Mouse (Mus musculus): ENCODE measurements around the gene Mrpl58. TPM values are rescaled to one million over a fixed set of nuclear protein-coding genes. Genes with fewer than 3 reads are reported as not detected.

Gene Mrpl58
- total and polyA plus RNA-seq, 3 experiments, result 82.7 to 159 (median 144) TPM

- intact Hi-C loops (cut with DNase I), result loop anchor here (5.0 kb wide), 1 partner anchor 67 kb away; no protein-coding TSS in a partner anchor
- DNase-seq, result no peak
- H3K79me2 ChIP-seq (replicated peaks; ENCODE audit: control insufficient read depth, insufficient read depth, low read length), result no peaks in the 10 kb centered on the region
- 85% methylated on average over 7 of the region's 7 CpGs for WGBS
- H3K4me3 ChIP-seq, result no peak overlapping the region
- no peak overlapping the region for H3K9ac ChIP-seq (ENCODE audit: low read depth, low read length)
- H3K27ac ChIP-seq, result no peak overlapping the region
- peaks cover 8% of the 10 kb centered on the region for H3K4me1 ChIP-seq (ENCODE audit: control insufficient read depth, insufficient read depth, low read length)
- 0 out of 2 replicates have a peak, but pooled peaks cover 2% of the 10 kb centered on the region for H3K36me3 ChIP-seq (ENCODE audit: control insufficient read depth, insufficient read depth, low read length)
- H3K27me3 ChIP-seq (ENCODE audit: control insufficient read depth, insufficient read depth, low read length), result no peaks in the 10 kb centered on the region
- no peak for TF ChIP-seq CTCF (IDR thresholded peaks at IDR 0.05)
- TF ChIP-seq POLR2A (IDR thresholded peaks at IDR 0.05; ENCODE audit: insufficient read depth, low read depth, low read length), result no peak
- no peak for TF ChIP-seq EP300 (IDR thresholded peaks at IDR 0.05; ENCODE audit: insufficient read depth, low read depth, low read length)
Observed at GRCm38 (mm10) chr11:115424666-115425065, 21.1 kb downstream of the Mrpl58 start.

- Histone ChIP-seq H3K4me1 (ENCODE audit: control insufficient read depth, insufficient read depth, low read length) (peaks cover 8% of the 10 kb centered on the region), H3K36me3 (ENCODE audit: control insufficient read depth, insufficient read depth, low read length) (0 out of 2 replicates have a peak, but pooled peaks cover 2% of the 10 kb centered on the region), H3K27ac (no peak overlapping the region), H3K79me2 (replicated peaks; ENCODE audit: control insufficient read depth, insufficient read depth, low read length) (no peaks in the 10 kb centered on the region), H3K27me3 (ENCODE audit: control insufficient read depth, insufficient read depth, low read length) (no peaks in the 10 kb centered on the region), H3K4me3 (no peak overlapping the region), H3K9ac (ENCODE audit: low read depth, low read length) (no peak overlapping the region)
- WGBS, result 88% methylated on average over 6 of the region's 6 CpGs
- TF ChIP-seq EP300 (IDR thresholded peaks at IDR 0.05; ENCODE audit: insufficient read depth, low read depth, low read length) (no peak), CTCF (IDR thresholded peaks at IDR 0.05) (no peak), POLR2A (IDR thresholded peaks at IDR 0.05; ENCODE audit: insufficient read depth, low read depth, low read length) (no peak)
- intact Hi-C loops (cut with DNase I), result loop anchor here (5.0 kb wide), 1 partner anchor 68 kb away; no protein-coding TSS in a partner anchor
- no peak for DNase-seq
Observed at GRCm38 (mm10) chr11:115425671-115426070, 22.1 kb downstream of the Mrpl58 start.

GRCm38 (mm10) chr11:115427482-115428331 is 24.2 kb downstream of the Mrpl58 start:
- WGBS, result 15% methylated on average over 20 of the region's 20 CpGs
- Histone ChIP-seq H3K27me3 (ENCODE audit: control insufficient read depth, insufficient read depth, low read length) (no peaks in the 10 kb centered on the region), H3K79me2 (replicated peaks; ENCODE audit: control insufficient read depth, insufficient read depth, low read length) (no peaks in the 10 kb centered on the region), H3K4me1 (ENCODE audit: control insufficient read depth, insufficient read depth, low read length) (peaks cover 2% of the 10 kb centered on the region), H3K4me3 (no peak overlapping the region), H3K27ac (peak overlapping the region; percentile 72), H3K9ac (ENCODE audit: low read depth, low read length) (peak overlapping the region; percentile 49; the same call in 1 of the 2 replicates), H3K36me3 (ENCODE audit: control insufficient read depth, insufficient read depth, low read length) (no peaks in the 10 kb centered on the region)
- intact Hi-C loops (cut with DNase I), result loop anchor here (1.0 to 5.0 kb wide), 2 partner anchors 47 to 70 kb away; no protein-coding TSS in a partner anchor
- peak; percentile 68 to 78 for DNase-seq
- TF ChIP-seq EP300 (IDR thresholded peaks at IDR 0.05; ENCODE audit: insufficient read depth, low read depth, low read length) (peak; percentile 69), CTCF (IDR thresholded peaks at IDR 0.05) (peak; percentile 88), POLR2A (IDR thresholded peaks at IDR 0.05; ENCODE audit: insufficient read depth, low read depth, low read length) (peak; percentile 42; the same call in 1 of the 2 replicates)

GRCm38 (mm10) chr11:115429307-115429706 is 25.8 kb downstream of the Mrpl58 start:
- no peaks in the 10 kb centered on the region for H3K79me2 ChIP-seq (replicated peaks; ENCODE audit: control insufficient read depth, insufficient read depth, low read length)
- TF ChIP-seq POLR2A (IDR thresholded peaks at IDR 0.05; ENCODE audit: insufficient read depth, low read depth, low read length), result no peak
- TF ChIP-seq CTCF (IDR thresholded peaks at IDR 0.05), result no peak
- no peak for TF ChIP-seq EP300 (IDR thresholded peaks at IDR 0.05; ENCODE audit: insufficient read depth, low read depth, low read length)
- no peak overlapping the region for H3K4me3 ChIP-seq
- H3K36me3 ChIP-seq (ENCODE audit: control insufficient read depth, insufficient read depth, low read length), result no peaks in the 10 kb centered on the region
- H3K4me1 ChIP-seq (ENCODE audit: control insufficient read depth, insufficient read depth, low read length), result peaks cover 2% of the 10 kb centered on the region
- no peak overlapping the region for H3K27ac ChIP-seq
- WGBS, result 59% methylated on average over 7 of the region's 7 CpGs
- no peaks in the 10 kb centered on the region for H3K27me3 ChIP-seq (ENCODE audit: control insufficient read depth, insufficient read depth, low read length)
- no peak overlapping the region for H3K9ac ChIP-seq (ENCODE audit: low read depth, low read length)
- no peak for DNase-seq
- intact Hi-C loops (cut with DNase I), result loop anchor here (5.0 kb wide), 1 partner anchor 72 kb away; no protein-coding TSS in a partner anchor

- no peaks in the 10 kb centered on the region for H3K79me2 ChIP-seq (replicated peaks; ENCODE audit: control insufficient read depth, insufficient read depth, low read length)
- TF ChIP-seq EP300 (IDR thresholded peaks at IDR 0.05; ENCODE audit: insufficient read depth, low read depth, low read length), result no peak
- TF ChIP-seq POLR2A (IDR thresholded peaks at IDR 0.05; ENCODE audit: insufficient read depth, low read depth, low read length), result no peak
- TF ChIP-seq CTCF (IDR thresholded peaks at IDR 0.05), result no peak
- H3K27me3 ChIP-seq (ENCODE audit: control insufficient read depth, insufficient read depth, low read length), result no peaks in the 10 kb centered on the region
- peaks cover 2% of the 10 kb centered on the region for H3K4me1 ChIP-seq (ENCODE audit: control insufficient read depth, insufficient read depth, low read length)
- whole genome bisulfite sequencing, result 93% methylated on average over 6 of the region's 6 CpGs
- intact Hi-C loops (cut with DNase I), result no loop called here
- H3K27ac ChIP-seq, result no peak overlapping the region
- no peak for DNase-seq
- H3K36me3 ChIP-seq (ENCODE audit: control insufficient read depth, insufficient read depth, low read length), result no peaks in the 10 kb centered on the region
- H3K9ac ChIP-seq (ENCODE audit: low read depth, low read length), result no peak overlapping the region
- H3K4me3 ChIP-seq, result no peak overlapping the region
Observed at GRCm38 (mm10) chr11:115430561-115430960, 27.0 kb downstream of the Mrpl58 start.

- Histone ChIP-seq H3K27ac (no peak overlapping the region), H3K36me3 (ENCODE audit: control insufficient read depth, insufficient read depth, low read length) (no peaks in the 10 kb centered on the region), H3K79me2 (replicated peaks; ENCODE audit: control insufficient read depth, insufficient read depth, low read length) (no peaks in the 10 kb centered on the region), H3K9ac (ENCODE audit: low read depth, low read length) (no peak overlapping the region), H3K4me3 (no peak overlapping the region), H3K4me1 (ENCODE audit: control insufficient read depth, insufficient read depth, low read length) (peaks cover 4% of the 10 kb centered on the region), H3K27me3 (ENCODE audit: control insufficient read depth, insufficient read depth, low read length) (no peaks in the 10 kb centered on the region)
- no peak for DNase-seq
- TF ChIP-seq POLR2A (IDR thresholded peaks at IDR 0.05; ENCODE audit: insufficient read depth, low read depth, low read length), result no peak
- 50% methylated on average over 4 of the region's 4 CpGs for WGBS
- intact Hi-C loops (cut with DNase I), result no loop called here
Observed at GRCm38 (mm10) chr11:115432814-115433213, 29.3 kb downstream of the Mrpl58 start.
